Mouse (Mus musculus): ENCODE measurements at regions not wholly inside any gene's neighbourhood (a gene's known extent, or its start where the extent isn't known, plus 50 kb on each side); places are given as distances from the start of the nearest gene placed in this dataset.
"Not testable (repeated sequence)": the region's sequence is repeated elsewhere in the genome, so short reads cannot be mapped to it uniquely, and the experiment has no call there.

DNA sequence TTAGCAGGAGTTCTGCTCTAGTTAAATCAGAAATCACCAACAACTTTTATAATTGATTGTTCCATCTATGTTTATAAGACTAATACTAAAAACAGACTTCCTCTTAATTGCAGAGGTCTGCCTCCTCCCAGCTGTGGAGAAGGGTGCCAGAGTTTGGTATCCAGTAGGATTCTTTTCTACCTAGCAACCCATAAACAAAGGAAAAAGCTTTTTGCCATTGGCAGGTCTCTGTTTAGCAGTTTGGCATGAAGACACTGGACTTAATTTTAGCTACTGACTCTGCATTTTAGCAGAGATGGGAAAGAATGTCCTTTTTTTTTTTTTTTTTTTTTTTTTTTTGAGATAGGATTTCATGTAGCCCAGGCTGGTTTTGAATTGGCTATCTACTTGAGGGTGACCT, 1628.4 kb downstream of the A830018L16Rik start:
- no peak for DNase-seq (ENCODE audit: low read depth)

DNA sequence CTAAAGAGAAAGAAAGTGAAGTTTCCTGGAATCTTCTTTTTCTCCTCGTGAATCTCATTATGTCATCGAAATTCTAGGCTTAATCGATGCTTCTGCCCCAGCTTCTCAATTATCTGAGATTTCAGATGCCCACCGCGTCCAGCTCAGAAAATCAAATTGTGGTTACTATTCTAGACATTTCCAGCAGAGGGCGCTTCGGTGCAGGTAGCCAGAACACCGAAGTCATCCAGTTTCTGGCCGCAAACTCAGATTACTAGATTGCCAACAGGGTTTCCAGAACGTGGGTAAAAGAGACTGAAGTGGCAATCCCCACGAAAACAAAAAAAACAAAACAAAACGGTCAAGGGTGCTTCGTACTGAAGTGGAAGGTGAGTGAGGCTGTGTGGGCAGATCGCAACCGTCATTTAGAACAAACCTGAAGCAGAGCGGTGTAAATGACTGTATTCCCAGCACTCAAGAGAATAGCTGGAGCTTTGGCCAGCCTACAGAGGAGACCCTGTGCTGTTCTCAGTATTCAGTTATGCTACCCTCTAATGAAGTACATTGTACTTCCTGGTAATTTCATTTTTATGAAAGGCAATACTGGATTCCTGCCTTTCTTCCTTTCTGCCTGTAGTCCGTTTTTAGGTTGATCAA, 1636.4 kb downstream of the A830018L16Rik start:
- DNase-seq (ENCODE audit: low read depth) = peak; percentile 48

DNA sequence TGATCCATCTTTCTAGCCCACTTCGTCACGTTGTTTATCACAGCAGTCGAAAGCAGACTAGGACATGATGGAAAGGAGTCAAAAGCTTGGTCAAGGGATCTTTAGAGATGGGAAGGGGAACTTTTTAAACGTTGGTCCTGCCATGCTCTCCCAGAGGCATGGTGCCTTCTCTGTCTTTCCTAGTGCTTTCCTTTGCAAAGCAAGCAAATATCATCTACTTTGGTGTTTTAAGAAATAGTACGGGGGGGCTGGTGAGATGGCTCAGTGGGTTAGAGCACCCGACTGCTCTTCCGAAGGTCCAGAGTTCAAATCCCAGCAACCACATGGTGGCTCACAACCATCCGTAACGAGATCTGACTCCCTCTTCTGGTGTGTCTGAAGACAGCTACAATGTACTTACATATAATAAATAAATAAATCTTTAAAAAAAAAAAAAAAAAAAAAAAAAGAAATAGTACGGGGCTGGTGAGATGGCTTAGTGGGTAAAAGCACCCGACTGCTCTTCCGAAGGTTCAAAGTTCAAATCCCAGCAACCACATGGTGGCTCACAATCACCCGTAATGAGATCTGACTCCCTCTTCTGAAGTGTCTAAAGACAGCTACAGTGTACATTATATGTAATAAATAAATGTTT, 1637.6 kb downstream of the A830018L16Rik start:
- DNase-seq (ENCODE audit: low read depth) = not testable (repeated sequence)

DNA sequence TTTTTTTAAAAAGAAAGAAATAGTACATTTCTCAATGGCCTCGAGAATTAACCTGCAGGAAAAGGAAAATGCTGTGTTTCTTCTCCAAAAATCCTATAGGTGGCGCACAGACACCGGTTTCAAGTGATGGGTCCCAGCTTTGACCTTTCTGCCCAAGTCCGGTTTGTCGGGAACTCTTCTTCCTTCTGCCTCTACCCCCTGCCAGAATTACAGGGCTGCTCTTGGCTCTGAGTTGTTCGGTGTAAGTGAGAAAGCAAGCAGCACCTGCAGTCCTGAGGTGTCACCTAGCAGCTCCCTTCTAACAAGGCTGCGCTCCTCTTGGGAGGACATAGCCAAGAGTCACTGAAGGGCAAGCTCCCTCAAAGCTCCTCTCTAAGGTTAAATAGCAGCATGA, 1638.2 kb downstream of the A830018L16Rik start:
- DNase-seq (ENCODE audit: low read depth) = peak; percentile 73

DNA sequence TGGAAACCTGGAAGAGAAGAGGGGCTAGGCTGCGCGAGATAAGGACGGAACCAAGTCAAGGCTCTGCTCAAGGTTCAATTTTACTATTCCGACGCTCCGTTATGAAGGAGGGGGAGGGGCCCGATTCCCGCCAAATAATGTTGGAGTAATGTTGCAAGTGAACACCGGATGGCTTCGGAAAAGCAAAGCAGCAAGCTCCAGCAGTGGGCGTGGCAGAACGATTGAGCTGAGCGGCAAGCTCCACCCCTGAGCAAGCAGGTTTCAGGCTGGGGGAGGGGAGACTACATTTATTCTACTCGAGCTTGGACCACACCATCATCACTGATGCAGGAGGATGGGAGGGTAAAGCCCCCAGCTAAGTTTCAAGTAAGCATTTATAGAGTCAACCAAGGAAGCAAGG, 1643.8 kb downstream of the A830018L16Rik start:
- DNase-seq (ENCODE audit: low read depth) = no peak

DNA sequence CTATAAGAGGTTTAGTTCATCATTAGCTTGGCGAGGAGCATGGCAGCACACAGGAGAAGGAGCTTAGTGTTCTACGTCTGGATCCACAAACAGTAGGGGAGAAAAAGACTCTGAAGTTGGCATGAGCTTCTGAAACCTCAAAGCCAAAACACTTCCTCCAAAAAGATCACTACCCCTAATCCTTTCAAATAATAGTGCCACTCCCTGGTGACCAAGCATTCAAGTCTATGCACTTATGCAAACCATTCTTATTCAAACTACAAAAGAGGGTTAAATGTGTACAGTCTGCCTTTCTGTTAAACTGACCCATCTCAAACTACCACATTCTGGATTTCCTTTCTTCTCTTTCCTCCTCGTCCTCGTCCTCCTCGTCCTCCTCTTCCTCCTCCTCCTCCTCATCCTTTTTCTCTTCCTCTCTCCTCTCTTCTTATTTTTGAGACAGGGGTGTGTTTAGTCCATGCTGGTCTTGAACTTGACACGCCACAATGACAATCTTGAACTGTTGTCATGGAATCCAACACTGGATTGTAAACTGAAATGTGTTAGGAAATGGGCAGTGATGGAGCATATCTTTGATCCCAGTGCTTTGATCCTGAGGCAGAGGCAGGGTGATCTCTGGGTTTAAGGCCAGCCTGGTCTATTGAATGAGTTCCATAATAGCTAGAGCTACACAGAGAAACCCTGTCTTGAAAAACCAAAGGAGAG, 1645.9 kb downstream of the A830018L16Rik start:
- no peak for DNase-seq (ENCODE audit: low read depth)
